Mouse (Mus musculus): Measurements from ENCODE around the gene Tmem156.

DNA sequence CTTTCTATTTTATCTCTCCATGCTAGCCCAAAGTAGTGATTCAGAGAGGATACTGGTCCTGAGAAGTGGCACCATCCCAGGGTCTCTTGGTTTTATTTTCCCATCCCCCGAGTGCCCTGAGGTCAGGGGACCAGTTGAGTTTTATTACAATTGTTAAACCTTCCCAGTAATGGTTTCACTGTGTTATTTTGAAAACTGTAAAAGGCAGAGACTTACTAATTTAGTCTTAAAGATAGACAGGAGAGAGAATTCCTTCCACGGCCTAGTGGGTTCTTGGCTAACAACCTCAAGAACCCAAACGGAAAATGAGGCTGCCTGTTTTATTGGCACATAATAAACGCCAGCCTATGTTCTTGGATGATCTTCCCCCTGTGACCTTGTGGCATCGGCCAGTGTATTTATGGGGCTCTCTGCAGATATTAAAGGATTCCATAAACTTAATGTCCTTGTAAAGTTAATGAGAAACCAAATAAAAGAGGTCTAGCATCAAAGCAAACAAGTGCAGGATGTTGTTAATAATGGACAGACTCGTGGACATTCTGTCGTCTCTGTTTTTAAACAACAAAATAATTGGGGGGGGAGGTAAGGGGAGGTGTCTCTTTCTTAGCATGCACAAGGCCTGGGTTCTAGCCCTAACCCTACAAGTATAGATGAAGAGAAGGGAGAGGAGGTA, 79.9 kb downstream of the Tmem156 start:
- no peak for TF ChIP-seq CTCF (IDR thresholded peaks at IDR 0.05; ENCODE audit: borderline replicate concordance, control insufficient read depth, extremely low read depth, insufficient read depth, low read length, poor library complexity)
- no peak for TF ChIP-seq POLR2A (IDR thresholded peaks at IDR 0.05; ENCODE audit: control insufficient read depth, extremely low read depth, insufficient read depth, low read length, poor library complexity)

All from thymus, adult 2 months (tissue).